ENCODE assay signal across 8 mouse cellular contexts in genomic region chr2:117250001-117250510, GRCm38 (mm10). TPM values are rescaled to one million over a fixed set of nuclear protein-coding genes. Genes with fewer than 3 reads are reported as not detected.
DNase-seq lines count a peak whose midpoint lies in the region; ATAC-seq lines count a peak whose summit lies in the region.

No protein-coding gene starts in this region.

- peak overlapping the region; percentile 99 for H3K27ac ChIP-seq in embryonic facial prominence, embryonic 10.5 days (replicated peaks)
- peak overlapping the region; percentile 93 for H3K27ac ChIP-seq in hindbrain, embryonic 12.5 days

- peaks cover 10% of the 10 kb centered on the region; the same call in 1 of the 2 replicates for H3K36me3 ChIP-seq in embryonic facial prominence, embryonic 10.5 days (replicated peaks)
- no peaks in the 10 kb centered on the region for H3K36me3 ChIP-seq in hindbrain, embryonic 12.5 days

- under 1% methylated on average over 24 of the region's 24 CpGs for WGBS in embryonic facial prominence, embryonic 10.5 days
- WGBS in hindbrain, embryonic 12.5 days = under 1% methylated on average over 24 of the region's 24 CpGs

- peak overlapping the region; percentile 67 for H3K4me2 ChIP-seq in hindbrain, embryonic 12.5 days (replicated peaks)

- peak; percentile 76 for ATAC-seq in hindbrain, embryonic 12.5 days (ENCODE audit: low FRiP score)
- peak; percentile 30 for ATAC-seq in megakaryocyte, adult 5-6 weeks (ENCODE audit: poor library complexity, severe bottlenecking)

- H3K9ac ChIP-seq in hindbrain, embryonic 12.5 days = peak overlapping the region; percentile 89

- H3K9me3 ChIP-seq in embryonic facial prominence, embryonic 10.5 days = no peaks in the 10 kb centered on the region
- H3K9me3 ChIP-seq in hindbrain, embryonic 12.5 days (replicated peaks) = no peaks in the 10 kb centered on the region

- H3K27me3 ChIP-seq in embryonic facial prominence, embryonic 10.5 days (replicated peaks; ENCODE audit: low read depth, poor library complexity, severe bottlenecking) = no peaks in the 10 kb centered on the region
- H3K27me3 ChIP-seq in hindbrain, embryonic 12.5 days = no peaks in the 10 kb centered on the region

- H3K4me1 ChIP-seq in embryonic facial prominence, embryonic 10.5 days = peaks cover 9% of the 10 kb centered on the region
- H3K4me1 ChIP-seq in hindbrain, embryonic 12.5 days = peaks cover 9% of the 10 kb centered on the region

- peak overlapping the region; percentile 93 for H3K4me3 ChIP-seq in embryonic facial prominence, embryonic 10.5 days
- peak overlapping the region; percentile 88 for H3K4me3 ChIP-seq in hindbrain, embryonic 12.5 days

- DNase-seq in heart, adult 18-20 months = peak; percentile 4 to 49
- DNase-seq in heart, adult 11 months = no peak
- DNase-seq in B cell, adult 2 months = peak; percentile 38 to 43
- no peak for DNase-seq in embryonic facial prominence, embryonic 10.5 days (ENCODE audit: low spot score)
- DNase-seq in testis, postnatal 10 days (ENCODE audit: low spot score) = no peak
- no peak for DNase-seq in layer of hippocampus, adult 18-20 months (ENCODE audit: low spot score in 2 of 2)

RNA-seq across cellular contexts. Expression of gene Fam98b, which starts 0.5 kb away (rescaled TPM):
- 10 to 100 TPM; 21.3 to 23.4 TPM for total RNA-seq in heart, adult 18-20 months (2021)
- polyA plus RNA-seq in embryonic facial prominence, embryonic 10.5 days (2016; fragmentation: Nextera tagmentation; extraction: Ambion mirVana) = 19.8 and 19.9 TPM in 2 replicates
- 14.7 and 18.2 TPM in 2 replicates for polyA plus RNA-seq in hindbrain, embryonic 12.5 days (2016; fragmentation: Nextera tagmentation; extraction: Ambion mirVana)
- total RNA-seq in megakaryocyte, adult 5-6 weeks (2015) = 20.6 and 22.7 TPM in 2 replicates
- 6.5 and 10.6 TPM in 2 replicates for total RNA-seq in megakaryocyte, adult 5-6 weeks (2017)
- 10 to 100 TPM; 46.6 to 51.4 TPM for total RNA-seq in layer of hippocampus, adult 18-20 months (2021)

Comparison
In these comparisons a context has a peak if more than half of its experiments do, and no peak if none do; other contexts are left out.
1. DNase-seq: peak in heart, adult 18-20 months (2 of 2) and B cell, adult 2 months (2 of 2); none in heart, adult 11 months (single experiment), embryonic facial prominence, embryonic 10.5 days (single experiment), testis, postnatal 10 days (single experiment) and layer of hippocampus, adult 18-20 months (0 of 2).